Mouse (Mus musculus) forebrain, postnatal 0 days (tissue): ENCODE measurements around the gene Gm9970. TPM values are rescaled to one million over a fixed set of nuclear protein-coding genes. Genes with fewer than 3 reads are reported as not detected.
A peak's percentile ranks its signal among the peaks of the same experiment; 100 is the strongest.

Experiments
- ATAC-seq: fragments of 200-750 bp; cut with Nextera tagmentation; 2 replicates; pipeline ENCODE4 v1.8.0; 2017; ENCODE audit warnings: mild to moderate bottlenecking, moderate library complexity
- DNase-seq: peaks from one replicate; pipeline ENCODE4 v3.0.0-alpha.2; 2015
- H3K27ac ChIP-seq: fragments of 300-500 bp; sonication (generic); 2 replicates; pipeline ENCODE4 v1.5.1; 2014; ENCODE audit warnings: low read depth, mild to moderate bottlenecking, antibody characterized with exemption, low read length, moderate library complexity, mixed read lengths
- H3K27me3 ChIP-seq: fragments of 300-500 bp; sonication (generic); 2 replicates; pipeline ENCODE4 v1.6.1; 2014; ENCODE audit warnings: mild to moderate bottlenecking, low read length, mixed read lengths; ENCODE audit not compliant: insufficient read depth
- H3K36me3 ChIP-seq: fragments of 300-500 bp; sonication (generic); 2 replicates; pipeline ENCODE4 v1.6.1; 2014; ENCODE audit warnings: mild to moderate bottlenecking, moderate library complexity; ENCODE audit not compliant: insufficient read depth
- H3K4me1 ChIP-seq: fragments of 300-500 bp; sonication (generic); 2 replicates; pipeline ENCODE4 v1.6.1; 2014; ENCODE audit warnings: antibody characterized with exemption; ENCODE audit not compliant: insufficient read depth
- H3K4me2 ChIP-seq: fragments of 300-500 bp; sonication (generic); 2 replicates; pipeline ENCODE4 v1.6.1; 2014; ENCODE audit warnings: low read depth, mild to moderate bottlenecking, moderate library complexity
- H3K4me3 ChIP-seq: fragments of 300-500 bp; sonication (generic); 2 replicates; pipeline ENCODE4 v1.5.1; 2014; ENCODE audit warnings: low read depth, low read length, mixed read lengths
- H3K9ac ChIP-seq: fragments of 300-500 bp; sonication (generic); 2 replicates; pipeline ENCODE4 v1.6.1; 2014; ENCODE audit warnings: mild to moderate bottlenecking
- H3K9me3 ChIP-seq: fragments of 300-500 bp; sonication (generic); 2 replicates; pipeline ENCODE4 v1.6.1; 2016; ENCODE audit warnings: low read length
- CTCF ChIP-seq: sonication (generic); IDR thresholded peaks from 2 replicates; pipeline ENCODE4 v1.5.1; 2016; ENCODE audit warnings: antibody characterized with exemption, control low read depth, low read depth
- WGBS: fragments of 180-500 bp; shearing (Covaris S2); extraction: QIAGEN DNeasy Blood & Tissue Kit; methylation state at CpG from one replicate; pipeline ENCODE4 v1.1.7; 2014; 5-methylcytosine and 5-hydroxymethylcytosine counted together
- polyA plus RNA-seq: library from polyadenylated mRNA; unstranded; fragments of >200 nt; fragmentation: Nextera tagmentation; extraction: Ambion mirVana; gene quantifications from 2 replicates; pipeline ENCODE4 v1.2.1, GENCODE M21; 2015
- total RNA-seq: library from RNA; depleted of rRNA; stranded (reverse); fragments of >200 nt; gene quantifications from 2 replicates; pipeline ENCODE4 v1.2.3, GENCODE M21; 2014

Gm9970 gene
- total and polyA plus RNA-seq, 2 experiments from 2014 or later, result 0.51 to 0.62 TPM

- Histone ChIP-seq H3K9ac (no peak overlapping the region), H3K27me3 (no peaks in the 10 kb centered on the region), H3K36me3 (peaks cover 81% of the 10 kb centered on the region), H3K27ac (no peak overlapping the region), H3K4me1 (no peaks in the 10 kb centered on the region), H3K4me3 (no peak overlapping the region), H3K9me3 (no peaks in the 10 kb centered on the region), H3K4me2 (no peak overlapping the region)
- no peak for ATAC-seq
- 82% methylated on average over 16 of the region's 16 CpGs for WGBS
- no peak for TF ChIP-seq CTCF
- no peak for DNase-seq
These were observed 11.9 kb upstream of the Gm9970 start for GRCm38 (mm10) chr5:31252795-31253545.

GRCm38 (mm10) chr5:31252151-31252550 is 11.1 kb upstream of the Gm9970 start:
- Histone ChIP-seq H3K27ac (no peak overlapping the region), H3K9ac (0 out of 2 replicates have a peak overlapping the region, but pooled peaks have one; percentile 18), H3K27me3 (no peaks in the 10 kb centered on the region), H3K4me2 (no peak overlapping the region), H3K9me3 (no peaks in the 10 kb centered on the region), H3K36me3 (peaks cover 83% of the 10 kb centered on the region), H3K4me1 (no peaks in the 10 kb centered on the region), H3K4me3 (no peak overlapping the region)
- 58% methylated on average over 10 of the region's 10 CpGs for WGBS
- no peak for TF ChIP-seq CTCF
- no peak for ATAC-seq
- DNase-seq, result peak; percentile 20

DNA sequence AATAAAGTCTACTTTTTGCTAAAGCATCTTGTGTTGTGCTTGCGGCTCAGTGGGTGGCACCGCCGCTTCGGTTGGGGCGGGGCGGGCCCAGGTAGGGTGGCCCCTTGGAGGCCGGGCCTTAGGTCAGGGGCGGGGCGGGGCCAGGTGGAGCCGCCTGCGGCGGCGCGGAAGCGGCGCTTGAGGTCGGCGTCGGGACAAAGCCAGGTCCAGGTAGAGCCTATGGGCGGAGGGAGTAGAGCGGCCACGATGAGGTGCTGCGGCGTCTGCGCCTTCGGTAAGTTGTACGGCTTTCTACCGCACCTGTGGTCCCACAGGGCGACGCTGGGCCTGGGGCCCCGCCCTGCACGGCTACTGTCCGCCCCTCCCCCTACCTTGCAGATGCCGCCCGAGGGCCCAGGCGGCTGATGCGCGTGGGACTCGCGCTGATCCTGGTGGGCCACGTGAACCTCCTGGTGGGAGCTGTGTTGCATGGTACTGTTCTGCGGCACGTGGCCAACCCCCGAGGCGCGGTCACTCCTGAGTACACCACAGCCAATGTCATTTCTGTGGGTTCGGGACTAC is 10.6 kb upstream of the Gm9970 start, which contains the start of gene Krtcap3:
Krtcap3 (plus strand) TSS at position 151 of the 561 bp plus-strand sequence.
- peak; percentile 47 for ATAC-seq
- DNase-seq, result peak; percentile 24
- H3K27me3 ChIP-seq, result no peaks in the 10 kb centered on the region
- H3K4me2 ChIP-seq, result no peak within 1 kb of the TSS
- peak within 1 kb of the TSS; percentile 18; the same call in 1 of the 2 replicates for H3K9ac ChIP-seq
- H3K9me3 ChIP-seq, result no peaks in the 10 kb centered on the region
- H3K36me3 ChIP-seq, result peaks cover 85% of the 10 kb centered on the region
- TF ChIP-seq CTCF, result no peak
- H3K27ac ChIP-seq, result no peak within 1 kb of the TSS
- H3K4me1 ChIP-seq, result no peaks in the 10 kb centered on the region
- 14% methylated on average over 45 of the region's 47 CpGs for WGBS
- no peak within 1 kb of the TSS for H3K4me3 ChIP-seq

DNA sequence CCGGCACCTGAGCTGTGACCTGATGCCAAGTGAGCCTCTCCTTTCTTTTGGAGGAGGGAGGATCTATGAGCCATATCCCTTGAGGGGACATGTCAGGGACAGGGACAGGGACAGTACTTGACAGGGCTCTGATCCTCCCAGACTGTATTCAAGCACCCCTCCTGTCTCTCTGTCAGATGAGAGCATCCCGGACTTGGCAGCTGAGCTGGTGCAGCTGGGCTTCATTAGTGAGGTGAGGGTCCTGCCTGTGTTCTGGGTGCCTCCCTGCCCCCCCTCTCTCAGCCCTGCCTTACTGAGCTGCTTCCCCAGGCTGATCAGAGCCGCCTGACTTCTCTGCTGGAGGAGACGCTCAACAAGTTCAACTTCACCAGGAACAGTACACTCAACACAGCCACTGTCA is 9.7 kb upstream of the Gm9970 start:
- Histone ChIP-seq H3K4me3 (no peak overlapping the region), H3K36me3 (peaks cover 90% of the 10 kb centered on the region), H3K9me3 (no peaks in the 10 kb centered on the region), H3K27ac (no peak overlapping the region), H3K9ac (no peak overlapping the region), H3K27me3 (no peaks in the 10 kb centered on the region), H3K4me1 (no peaks in the 10 kb centered on the region), H3K4me2 (no peak overlapping the region)
- no peak for DNase-seq
- 50% methylated on average over 4 of the region's 4 CpGs for WGBS
- TF ChIP-seq CTCF, result no peak
- peak; percentile 38; the same call in 1 of the 2 replicates for ATAC-seq

DNA sequence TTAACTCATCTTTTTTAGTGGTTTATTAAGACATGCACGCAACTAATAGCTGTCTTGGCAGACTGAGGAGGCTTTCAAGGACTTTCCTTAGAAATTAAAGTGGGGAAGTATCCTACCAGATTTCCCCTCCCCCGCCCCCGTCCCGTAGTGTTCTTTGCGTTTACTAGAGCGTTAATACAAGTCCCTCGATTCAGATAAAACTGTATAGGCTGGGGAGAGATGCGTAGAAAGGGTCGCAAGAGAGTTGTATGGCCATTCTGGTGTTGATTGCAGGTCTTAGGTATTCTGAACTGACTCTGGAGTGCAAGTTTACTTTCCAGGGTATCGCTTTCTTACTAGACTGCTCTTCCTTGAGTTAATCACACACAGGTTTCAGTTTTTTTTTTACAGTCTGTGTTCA is 1.2 kb upstream of the Gm9970 start:
- H3K9ac ChIP-seq, result peak overlapping the region; percentile 90
- no peak for TF ChIP-seq CTCF
- peaks cover 35% of the 10 kb centered on the region for H3K36me3 ChIP-seq
- H3K27me3 ChIP-seq, result no peaks in the 10 kb centered on the region
- H3K9me3 ChIP-seq, result no peaks in the 10 kb centered on the region
- H3K4me2 ChIP-seq, result peak overlapping the region; percentile 76
- H3K27ac ChIP-seq, result no peak overlapping the region
- ATAC-seq, result no peak
- no peak for DNase-seq
- peaks cover 7% of the 10 kb centered on the region; the same call in 1 of the 2 replicates for H3K4me1 ChIP-seq
- peak overlapping the region; percentile 97 for H3K4me3 ChIP-seq
- WGBS, result 16% methylated on average over 10 of the region's 10 CpGs

GRCm38 (mm10) chr5:31241522-31242034 is 546 bp upstream of the Gm9970 start:
- no peak for ATAC-seq
- peak overlapping the region; percentile 97 for H3K4me3 ChIP-seq
- no peak for TF ChIP-seq CTCF
- no peak for DNase-seq
- H3K9me3 ChIP-seq, result no peaks in the 10 kb centered on the region
- peak overlapping the region; percentile 93 for H3K27ac ChIP-seq
- H3K9ac ChIP-seq, result peak overlapping the region; percentile 90
- H3K27me3 ChIP-seq, result no peaks in the 10 kb centered on the region
- peaks cover 7% of the 10 kb centered on the region; the same call in 1 of the 2 replicates for H3K4me1 ChIP-seq
- WGBS, result under 1% methylated on average over 13 of the region's 13 CpGs
- H3K36me3 ChIP-seq, result peaks cover 29% of the 10 kb centered on the region
- peak overlapping the region; percentile 76 for H3K4me2 ChIP-seq

GRCm38 (mm10) chr5:31226641-31227040 is 14.4 kb downstream of the Gm9970 start:
- no peaks in the 10 kb centered on the region for H3K27me3 ChIP-seq
- no peaks in the 10 kb centered on the region for H3K4me1 ChIP-seq
- no peaks in the 10 kb centered on the region for H3K9me3 ChIP-seq
- H3K4me3 ChIP-seq, result no peak overlapping the region
- DNase-seq, result no peak
- 77% methylated on average over 1 of the region's 1 CpGs for WGBS
- no peak overlapping the region for H3K4me2 ChIP-seq
- no peak overlapping the region for H3K9ac ChIP-seq
- H3K27ac ChIP-seq, result no peak overlapping the region
- ATAC-seq, result no peak
- no peak for TF ChIP-seq CTCF
- H3K36me3 ChIP-seq, result no peaks in the 10 kb centered on the region
